Mouse (Mus musculus) small intestine, adult 2 months (tissue): ENCODE results near the gene Ccdc107. TPM values are rescaled to one million over a fixed set of nuclear protein-coding genes. Genes with fewer than 3 reads are reported as not detected.

Experiments used
- H3K27ac ChIP-seq: fragments of 200-500 bp; 2 replicates; pipeline ENCODE4 v1.5.1; 2012; ENCODE audit warnings: low read depth, low read length, control low read depth, inconsistent platforms; ENCODE audit not compliant: insufficient read depth
- H3K27me3 ChIP-seq: fragments of 200-500 bp; 2 replicates; pipeline ENCODE4 v1.6.1; 2012; ENCODE audit warnings: mild to moderate bottlenecking, moderate library complexity, low read length, inconsistent platforms; ENCODE audit not compliant: control insufficient read depth, insufficient read depth
- H3K36me3 ChIP-seq: fragments of 200-500 bp; 2 replicates; pipeline ENCODE4 v1.6.1; 2012; ENCODE audit warnings: mild to moderate bottlenecking, low read length, control low read depth, inconsistent platforms; ENCODE audit not compliant: control insufficient read depth, insufficient read depth
- H3K4me1 ChIP-seq: fragments of 200-500 bp; 2 replicates; pipeline ENCODE4 v1.6.1; 2012; ENCODE audit warnings: low read length, inconsistent platforms, mixed read lengths; ENCODE audit not compliant: control insufficient read depth, insufficient read depth, insufficient read length
- H3K4me3 ChIP-seq: fragments of 200-500 bp; 2 replicates; pipeline ENCODE4 v1.5.1; 2012; ENCODE audit warnings: low read depth, mild to moderate bottlenecking, control low read depth, inconsistent platforms, low read length, moderate library complexity
- CTCF ChIP-seq: fragments of 200-500 bp; IDR thresholded peaks from 2 replicates; pipeline ENCODE4 v1.5.1; 2012; ENCODE audit warnings: low read depth, mild to moderate bottlenecking, control low read depth, inconsistent platforms, low read length, moderate library complexity, mixed read lengths; ENCODE audit not compliant: insufficient replicate concordance, insufficient read length; ENCODE audit errors: extremely low read depth
- POLR2A ChIP-seq: fragments of 200-500 bp; IDR thresholded peaks from 2 replicates; pipeline ENCODE4 v1.6.1; 2012; ENCODE audit warnings: low read depth, mild to moderate bottlenecking, control low read depth, inconsistent platforms, low read length, moderate library complexity
- WGBS: fragments of 180-500 bp; shearing (Covaris S2); methylation state at CpG from one replicate; pipeline ENCODE4 v1.1.7; 2018; 5-methylcytosine and 5-hydroxymethylcytosine counted together
- polyA plus RNA-seq: library from polyadenylated mRNA; depleted of rRNA; stranded (reverse); fragments of >200 nt; gene quantifications from 2 replicates; pipeline ENCODE4 v1.2.3, GENCODE M21; 2012

Gene Ccdc107
- polyA plus RNA-seq, 1 experiment: 365 TPM

DNA sequence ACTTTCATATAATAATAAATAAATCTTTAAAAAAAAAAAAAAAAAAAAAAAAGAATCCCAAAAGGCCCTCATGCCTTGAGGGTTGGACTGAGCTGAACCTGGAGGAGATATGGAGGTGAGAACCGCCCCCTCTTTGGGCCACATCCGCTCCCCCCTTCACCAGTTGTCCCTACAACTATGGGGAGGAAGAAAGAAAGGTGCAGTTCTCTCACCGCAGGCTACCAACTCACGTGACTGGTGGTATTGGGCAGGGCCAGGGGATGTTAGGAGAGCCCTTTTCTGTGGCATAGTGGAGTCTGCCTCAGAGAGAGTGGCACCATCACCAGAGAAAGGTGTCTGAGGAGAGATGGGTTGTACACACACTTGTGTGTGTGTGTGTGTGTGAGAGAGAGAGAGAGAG lies 36.2 kb upstream of the Ccdc107 start:
- 56% methylated on average over 4 of the region's 4 CpGs for WGBS
- H3K4me1 ChIP-seq: peaks cover 3% of the 10 kb centered on the region
- no peak overlapping the region for H3K27ac ChIP-seq
- peaks cover 9% of the 10 kb centered on the region; the same call in 1 of the 2 replicates for H3K27me3 ChIP-seq
- TF ChIP-seq CTCF (no peak), POLR2A (no peak)
- H3K4me3 ChIP-seq: no peak overlapping the region
- H3K36me3 ChIP-seq: no peaks in the 10 kb centered on the region

DNA sequence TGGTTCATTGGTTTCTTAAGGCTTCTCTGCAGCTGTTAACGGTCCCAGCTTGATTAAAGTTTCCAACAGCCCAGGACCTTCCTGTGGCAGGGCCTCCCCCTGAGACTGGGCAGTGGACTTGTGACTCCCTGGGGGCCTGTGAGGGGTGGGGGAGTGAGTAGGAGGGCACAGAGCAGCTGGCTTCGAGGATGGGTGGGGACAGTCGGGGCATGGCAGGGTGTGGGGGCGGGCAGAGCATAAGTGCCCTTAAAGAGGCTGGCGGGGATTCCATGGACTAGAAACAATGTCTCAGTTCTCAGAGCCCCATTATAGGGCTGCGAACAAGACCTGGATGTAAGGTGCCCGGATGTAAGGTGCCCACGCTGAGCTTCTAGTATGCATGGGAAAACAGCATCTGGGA lies 35.6 kb upstream of the Ccdc107 start:
- Histone ChIP-seq H3K27ac (no peak overlapping the region), H3K4me3 (no peak overlapping the region), H3K4me1 (peaks cover 3% of the 10 kb centered on the region), H3K36me3 (no peaks in the 10 kb centered on the region), H3K27me3 (peaks cover 9% of the 10 kb centered on the region; the same call in 1 of the 2 replicates)
- WGBS: 25% methylated on average over 8 of the region's 8 CpGs
- TF ChIP-seq POLR2A (no peak), CTCF (no peak)

DNA sequence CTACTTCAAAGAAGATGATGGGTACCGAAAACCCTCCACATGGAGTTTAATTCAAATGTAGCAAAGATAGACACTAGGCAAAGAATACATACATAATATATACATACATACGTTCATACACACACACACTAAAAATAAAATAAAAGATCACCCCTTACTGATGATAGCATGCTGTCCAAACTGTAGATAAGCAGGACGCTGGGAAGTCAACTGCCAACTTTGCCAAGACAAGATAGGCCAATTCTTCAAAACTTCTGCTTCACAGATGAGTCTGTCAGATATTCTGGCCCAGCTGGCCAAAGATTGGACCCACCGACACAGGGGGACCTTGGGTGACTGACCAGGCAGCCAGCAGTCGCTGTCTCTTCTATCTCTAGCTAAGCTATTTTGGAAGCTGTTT lies 29.6 kb upstream of the Ccdc107 start:
- Histone ChIP-seq H3K27me3 (no peaks in the 10 kb centered on the region), H3K27ac (no peak overlapping the region), H3K36me3 (no peaks in the 10 kb centered on the region), H3K4me3 (no peak overlapping the region), H3K4me1 (no peaks in the 10 kb centered on the region)
- 96% methylated on average over 5 of the region's 5 CpGs for WGBS
- no peak for TF ChIP-seq POLR2A
- no peak for TF ChIP-seq CTCF

DNA sequence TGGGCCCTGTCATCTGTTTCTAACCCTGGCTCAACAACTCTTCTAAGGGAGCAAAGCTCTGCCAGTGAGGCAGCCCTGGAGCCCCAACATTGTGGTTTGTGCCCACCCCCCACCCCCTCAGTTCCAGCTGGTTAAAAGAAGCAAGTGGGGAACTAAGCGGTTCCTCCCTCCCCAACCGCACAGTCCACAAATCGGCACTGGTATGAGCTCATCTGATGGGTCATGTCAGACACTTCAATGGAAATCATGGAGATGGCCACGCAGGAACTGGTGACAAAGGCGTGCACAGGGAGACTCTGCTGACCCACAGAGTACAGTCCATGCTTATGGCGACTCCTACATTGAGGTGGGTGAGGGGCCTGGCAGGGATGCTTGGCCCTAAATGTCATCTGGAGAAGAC lies 26.8 kb upstream of the Ccdc107 start:
- Histone ChIP-seq H3K27ac (no peak overlapping the region), H3K36me3 (no peaks in the 10 kb centered on the region), H3K27me3 (no peaks in the 10 kb centered on the region), H3K4me3 (no peak overlapping the region), H3K4me1 (no peaks in the 10 kb centered on the region)
- TF ChIP-seq POLR2A: no peak
- TF ChIP-seq CTCF: no peak
- 83% methylated on average over 6 of the region's 6 CpGs for WGBS

DNA sequence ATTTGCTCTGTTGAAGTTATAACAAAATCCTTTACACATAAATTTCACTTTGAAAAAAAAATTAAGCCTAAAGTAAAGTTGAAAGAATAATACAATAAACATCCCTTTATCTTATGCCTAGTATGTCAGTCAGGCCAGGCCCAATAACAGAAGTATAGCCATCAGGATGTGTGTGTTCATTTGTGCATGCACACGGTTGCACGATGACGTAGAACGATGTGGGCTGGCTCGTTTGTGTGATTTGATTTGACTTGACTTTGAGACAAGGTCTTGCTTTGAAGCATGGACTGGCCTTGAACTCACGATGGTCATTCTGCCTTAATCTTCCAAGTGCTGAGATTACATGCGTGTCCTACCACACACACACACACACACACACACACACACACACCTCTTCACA lies 25.8 kb upstream of the Ccdc107 start:
- Histone ChIP-seq H3K4me1 (no peaks in the 10 kb centered on the region), H3K4me3 (no peak overlapping the region), H3K27ac (no peak overlapping the region), H3K27me3 (no peaks in the 10 kb centered on the region), H3K36me3 (no peaks in the 10 kb centered on the region)
- 85% methylated on average over 7 of the region's 7 CpGs for WGBS
- TF ChIP-seq POLR2A (no peak), CTCF (no peak)

DNA sequence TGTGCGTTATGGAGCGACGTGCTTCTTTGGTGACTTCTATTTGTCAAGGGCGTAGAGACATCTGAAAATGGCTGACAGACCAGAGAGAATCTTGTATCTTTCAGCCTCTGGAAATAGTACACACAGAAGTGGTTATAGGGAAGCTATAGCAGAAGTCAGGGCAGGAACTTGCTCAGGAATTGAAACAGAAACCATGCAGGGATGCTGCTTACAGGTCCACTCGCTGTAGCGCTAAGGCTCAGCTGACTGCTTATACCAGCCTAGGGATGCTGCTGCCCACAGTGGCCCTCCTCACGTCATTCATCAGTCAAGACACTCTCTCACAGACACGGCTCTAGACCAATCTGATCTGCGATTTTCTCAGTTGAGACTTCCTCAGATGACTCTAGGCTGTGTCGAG lies 22.4 kb upstream of the Ccdc107 start:
- no peak for TF ChIP-seq CTCF
- TF ChIP-seq POLR2A: no peak
- Histone ChIP-seq H3K27ac (no peak overlapping the region), H3K36me3 (no peaks in the 10 kb centered on the region), H3K4me1 (no peaks in the 10 kb centered on the region), H3K27me3 (no peaks in the 10 kb centered on the region), H3K4me3 (no peak overlapping the region)
- 89% methylated on average over 10 of the region's 10 CpGs for WGBS

DNA sequence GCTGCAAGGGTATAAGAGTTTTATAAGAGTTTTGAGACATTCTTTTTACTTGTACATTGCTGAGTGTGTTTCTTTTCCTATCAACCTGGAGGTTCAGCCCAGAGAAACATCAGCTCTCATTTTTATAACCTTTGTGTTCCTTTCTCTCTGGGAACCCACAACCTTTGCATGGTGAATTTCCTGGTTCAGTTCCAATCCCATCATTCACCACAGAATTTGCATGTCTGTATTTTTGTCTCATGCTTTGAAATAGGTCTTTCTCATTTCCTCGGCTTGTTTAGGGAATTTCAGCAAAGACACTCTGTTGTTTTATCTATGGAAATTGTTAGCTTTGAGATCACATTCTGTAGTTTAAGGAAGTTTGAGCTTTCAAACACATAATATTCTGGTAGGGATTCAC lies 19.1 kb upstream of the Ccdc107 start:
- H3K4me3 ChIP-seq: no peak overlapping the region
- peaks cover 7% of the 10 kb centered on the region; the same call in 1 of the 2 replicates for H3K4me1 ChIP-seq
- TF ChIP-seq POLR2A (no peak), CTCF (no peak)
- no peaks in the 10 kb centered on the region for H3K36me3 ChIP-seq
- 66% methylated on average over 1 of the region's 1 CpGs for WGBS
- H3K27me3 ChIP-seq: no peaks in the 10 kb centered on the region
- no peak overlapping the region for H3K27ac ChIP-seq

DNA sequence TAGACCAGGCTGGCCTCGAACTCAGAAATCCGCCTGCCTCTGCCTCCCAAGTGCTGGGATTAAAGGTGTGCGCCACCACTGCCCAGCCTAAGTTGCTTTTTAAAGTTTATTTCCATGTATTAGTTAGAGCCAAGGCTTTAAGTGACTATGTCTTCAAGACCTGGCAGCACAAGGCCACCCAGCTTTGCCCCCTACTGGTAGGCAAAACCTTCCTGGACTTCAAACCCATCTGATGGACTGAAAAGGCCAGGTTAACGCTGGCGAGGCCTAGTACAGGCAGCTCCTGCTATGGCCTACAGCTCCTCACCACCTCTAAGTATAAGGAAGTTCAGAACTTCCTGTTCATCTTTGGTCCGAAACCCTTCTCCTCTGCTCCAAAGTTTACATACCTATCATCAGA lies 16.1 kb upstream of the Ccdc107 start:
- 64% methylated on average over 6 of the region's 6 CpGs for WGBS

More for the DNA sequence above, 16.1 kb upstream of the Ccdc107 start:
- Histone ChIP-seq H3K4me3 (no peak overlapping the region), H3K36me3 (no peaks in the 10 kb centered on the region), H3K27me3 (no peaks in the 10 kb centered on the region), H3K27ac (peak overlapping the region; percentile 83), H3K4me1 (peaks cover 12% of the 10 kb centered on the region; the same call in 1 of the 2 replicates)
- TF ChIP-seq POLR2A (no peak), CTCF (peak; percentile 33; the same call in 1 of the 2 replicates)
